Mouse (Mus musculus) lung, embryonic 14.5 days (tissue): ENCODE results near the gene Sap25. TPM values are rescaled to one million over a fixed set of nuclear protein-coding genes. Genes with fewer than 3 reads are reported as not detected.

Source experiments
- ATAC-seq: fragments of 200-750 bp; cut with Nextera tagmentation; 2 replicates; pipeline ENCODE4 v1.8.0; 2017; ENCODE audit warnings: mild to moderate bottlenecking, moderate TSS enrichment, moderate library complexity; ENCODE audit not compliant: insufficient read depth
- DNase-seq: peaks from one replicate; pipeline ENCODE4 v3.0.0-alpha.2; 2015
- H3K27ac ChIP-seq: fragments of 300-500 bp; sonication (generic); 2 replicates; pipeline ENCODE4 v1.5.1; 2014; ENCODE audit warnings: low read depth, mild to moderate bottlenecking, moderate library complexity
- H3K27me3 ChIP-seq: fragments of 300-500 bp; sonication (generic); 2 replicates; pipeline ENCODE4 v1.6.1; 2014; ENCODE audit warnings: low read length, control low read depth; ENCODE audit not compliant: insufficient read depth
- H3K36me3 ChIP-seq: fragments of 300-500 bp; sonication (generic); 2 replicates; pipeline ENCODE4 v1.6.1; 2014; ENCODE audit warnings: control low read depth; ENCODE audit not compliant: insufficient read depth
- H3K4me1 ChIP-seq: fragments of 300-500 bp; sonication (generic); 2 replicates; pipeline ENCODE4 v1.6.1; 2014; ENCODE audit warnings: antibody characterized with exemption, control low read depth; ENCODE audit not compliant: insufficient read depth
- H3K4me2 ChIP-seq: fragments of 300-500 bp; sonication (generic); 2 replicates; pipeline ENCODE4 v1.6.1; 2014; ENCODE audit warnings: mild to moderate bottlenecking
- H3K4me3 ChIP-seq: fragments of 300-500 bp; sonication (generic); 2 replicates; pipeline ENCODE4 v1.5.1; 2014; ENCODE audit warnings: low read depth, low read length
- H3K9ac ChIP-seq: fragments of 300-500 bp; sonication (generic); 2 replicates; pipeline ENCODE4 v1.6.1; 2014
- H3K9me3 ChIP-seq: fragments of 300-500 bp; sonication (generic); 2 replicates; pipeline ENCODE4 v1.6.1; 2016; ENCODE audit warnings: low read depth, low read length, control low read depth
- CTCF ChIP-seq: IDR thresholded peaks from 2 replicates; pipeline ENCODE4 v1.5.1; 2016; ENCODE audit warnings: antibody characterized with exemption, low read depth
- WGBS: fragments of 180-500 bp; shearing (Covaris S2); extraction: QIAGEN DNeasy Blood & Tissue Kit; methylation state at CpG from one replicate; pipeline ENCODE4 v1.1.7; 2014; 5-methylcytosine and 5-hydroxymethylcytosine counted together
- polyA plus RNA-seq: library from polyadenylated mRNA; unstranded; fragments of >200 nt; fragmentation: Nextera tagmentation; extraction: Ambion mirVana; gene quantifications from 2 replicates; pipeline ENCODE4 v1.2.1, GENCODE M21; 2014

Sap25 gene
- polyA plus RNA-seq, 1 experiment from 2014 or later, result 8.1 TPM

DNA sequence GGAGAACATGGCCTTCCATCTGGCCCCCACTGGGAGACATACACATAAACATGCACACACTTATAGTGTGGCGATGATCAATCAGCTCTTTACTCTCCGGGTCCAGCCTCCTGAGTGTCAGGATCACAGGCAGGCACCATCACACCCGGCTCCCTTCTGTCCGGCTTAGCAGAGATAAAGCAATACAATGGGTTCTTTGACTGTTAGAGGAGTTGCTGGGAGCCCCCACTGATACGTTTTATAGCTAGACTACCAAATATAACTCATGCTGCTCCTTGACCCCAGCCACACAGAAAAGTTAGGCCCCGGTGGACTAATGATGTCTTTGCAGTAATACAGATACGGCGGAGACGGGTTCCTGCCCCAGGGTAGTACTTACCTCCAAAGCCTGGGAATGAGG, 21.9 kb downstream of the Sap25 start:
- H3K4me2 ChIP-seq, result no peak overlapping the region
- WGBS, result 75% methylated on average over 9 of the region's 9 CpGs
- no peak for TF ChIP-seq CTCF
- no peaks in the 10 kb centered on the region for H3K9me3 ChIP-seq
- no peak for DNase-seq
- H3K36me3 ChIP-seq, result peaks cover 71% of the 10 kb centered on the region
- no peak overlapping the region for H3K27ac ChIP-seq
- H3K9ac ChIP-seq, result no peak overlapping the region
- ATAC-seq, result no peak
- H3K27me3 ChIP-seq, result no peaks in the 10 kb centered on the region
- no peak overlapping the region for H3K4me3 ChIP-seq
- no peaks in the 10 kb centered on the region for H3K4me1 ChIP-seq

DNA sequence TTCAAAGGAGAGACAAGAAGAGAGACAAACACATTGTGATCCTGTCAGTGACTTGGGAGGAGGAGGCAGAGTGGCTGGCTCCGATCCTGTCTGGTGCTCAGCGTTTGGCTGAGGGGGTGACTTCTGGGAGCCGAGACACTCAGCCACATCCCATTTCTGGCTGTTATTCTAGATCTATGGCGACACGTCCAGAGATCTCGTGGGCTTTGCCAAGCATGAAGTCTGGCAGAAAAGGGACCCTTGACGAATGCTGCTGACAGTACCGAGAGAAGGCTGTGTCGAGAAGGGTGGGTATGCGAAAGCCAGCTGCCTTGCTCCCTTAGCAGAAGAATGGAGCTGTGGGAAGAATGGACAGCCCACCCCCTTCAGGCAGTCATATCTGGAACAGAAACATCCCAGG, 27.8 kb downstream of the Sap25 start:
- no peak for ATAC-seq
- 54% methylated on average over 10 of the region's 10 CpGs for WGBS

DNA sequence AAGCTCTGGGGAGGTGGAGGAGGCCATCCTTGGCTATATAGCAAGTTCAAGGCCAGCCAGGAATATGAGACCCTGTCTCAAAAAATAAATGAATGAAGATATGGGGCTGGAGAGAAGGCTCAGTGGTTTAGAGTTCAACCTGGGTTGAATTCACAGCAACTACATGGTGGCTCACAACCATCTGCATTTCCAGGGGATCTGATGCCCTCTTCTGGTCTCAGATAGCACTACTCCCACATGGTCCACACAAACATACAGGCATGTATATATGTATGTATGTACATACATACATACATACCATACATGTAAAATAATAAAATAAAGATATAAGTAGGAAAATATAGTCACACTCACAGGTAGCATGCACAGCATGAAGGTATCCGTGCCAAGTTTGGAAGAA, 29.1 kb downstream of the Sap25 start:
- DNase-seq (no peak), ATAC-seq (no peak)
- Histone ChIP-seq H3K36me3 (peaks cover 20% of the 10 kb centered on the region), H3K4me1 (peaks cover 9% of the 10 kb centered on the region), H3K27ac (no peak overlapping the region), H3K27me3 (no peaks in the 10 kb centered on the region), H3K4me2 (no peak overlapping the region), H3K4me3 (no peak overlapping the region), H3K9me3 (no peaks in the 10 kb centered on the region), H3K9ac (no peak overlapping the region)
- TF ChIP-seq CTCF, result peak; percentile 47
- 94% methylated on average over 1 of the region's 1 CpGs for WGBS

More for the DNA sequence above, 27.8 kb downstream of the Sap25 start:
- TF ChIP-seq CTCF, result no peak
- Histone ChIP-seq H3K4me3 (no peak overlapping the region), H3K27ac (peak overlapping the region; percentile 38; the same call in 1 of the 2 replicates), H3K4me1 (peaks cover 9% of the 10 kb centered on the region), H3K9ac (no peak overlapping the region; the same call in 1 of the 2 replicates), H3K27me3 (no peaks in the 10 kb centered on the region), H3K36me3 (peaks cover 32% of the 10 kb centered on the region), H3K9me3 (no peaks in the 10 kb centered on the region), H3K4me2 (no peak overlapping the region)
- peak; percentile 45 for DNase-seq

- Histone ChIP-seq H3K27ac (peak overlapping the region; percentile 75), H3K4me3 (no peak overlapping the region), H3K4me2 (peak overlapping the region; percentile 19; the same call in 1 of the 2 replicates), H3K27me3 (no peaks in the 10 kb centered on the region), H3K4me1 (peaks cover 9% of the 10 kb centered on the region), H3K9me3 (no peaks in the 10 kb centered on the region), H3K9ac (peak overlapping the region; percentile 1; the same call in 1 of the 2 replicates), H3K36me3 (peaks cover 9% of the 10 kb centered on the region)
- ATAC-seq (peak; percentile 81), DNase-seq (peak; percentile 67)
- no peak for TF ChIP-seq CTCF
- 8% methylated on average over 9 of the region's 9 CpGs for WGBS
Measured at GRCm38 (mm10) chr5:137671443-137672240, 30.5 kb downstream of the Sap25 start.

DNA sequence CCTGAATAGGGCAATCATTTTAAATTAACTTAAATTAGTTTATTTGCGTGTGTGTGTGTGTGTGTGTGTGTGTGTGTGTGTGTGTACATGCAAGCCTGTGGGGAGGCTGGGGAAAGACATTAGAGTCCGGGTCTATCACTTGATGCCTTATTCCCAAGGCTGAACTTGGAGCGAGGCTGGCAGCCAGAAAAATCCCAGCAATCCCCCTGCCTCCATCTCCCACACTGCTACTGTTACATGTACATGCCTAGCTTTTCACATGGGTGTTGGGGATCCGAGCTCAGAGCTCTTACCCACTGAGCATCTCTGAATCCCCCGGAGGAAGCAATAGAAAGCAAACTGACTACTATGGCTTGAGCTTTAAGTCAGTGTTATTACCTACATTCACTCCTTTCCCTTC, 31.2 kb downstream of the Sap25 start:
- Histone ChIP-seq H3K36me3 (0 out of 2 replicates have a peak, but pooled peaks cover 2% of the 10 kb centered on the region), H3K4me1 (peaks cover 9% of the 10 kb centered on the region), H3K27ac (peak overlapping the region; percentile 75; the same call in 1 of the 2 replicates), H3K4me3 (no peak overlapping the region), H3K9me3 (no peaks in the 10 kb centered on the region), H3K4me2 (no peak overlapping the region), H3K9ac (no peak overlapping the region), H3K27me3 (no peaks in the 10 kb centered on the region)
- ATAC-seq, result no peak
- DNase-seq, result no peak
- TF ChIP-seq CTCF, result no peak
- 76% methylated on average over 5 of the region's 5 CpGs for WGBS

DNA sequence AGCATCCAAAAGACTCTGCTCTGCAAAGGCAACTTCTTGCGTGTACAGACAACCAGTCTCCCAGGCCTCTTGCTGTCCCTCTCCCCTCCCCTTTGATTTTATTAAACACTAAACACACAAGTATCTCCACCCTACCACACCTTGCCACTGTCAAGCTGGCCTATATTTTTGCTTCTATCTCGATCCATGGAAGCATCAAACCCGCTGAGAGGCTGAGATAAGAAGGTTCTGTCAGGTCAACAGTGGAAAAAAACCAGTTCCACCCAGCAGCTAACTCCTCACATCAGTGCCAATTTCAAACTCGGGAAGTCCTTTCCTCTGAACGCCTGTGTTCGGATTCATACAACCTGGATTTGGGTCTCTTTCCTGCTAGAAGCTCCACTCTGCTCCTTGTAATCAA, 31.9 kb downstream of the Sap25 start:
- ATAC-seq, result no peak
- H3K4me2 ChIP-seq, result no peak overlapping the region
- DNase-seq, result no peak
- H3K9me3 ChIP-seq, result no peaks in the 10 kb centered on the region
- H3K4me3 ChIP-seq, result no peak overlapping the region
- no peaks in the 10 kb centered on the region for H3K27me3 ChIP-seq
- 82% methylated on average over 6 of the region's 6 CpGs for WGBS
- H3K27ac ChIP-seq, result no peak overlapping the region
- H3K4me1 ChIP-seq, result peaks cover 9% of the 10 kb centered on the region
- H3K36me3 ChIP-seq, result no peaks in the 10 kb centered on the region
- no peak for TF ChIP-seq CTCF
- H3K9ac ChIP-seq, result no peak overlapping the region

- no peak for ATAC-seq
- 91% methylated on average over 8 of the region's 8 CpGs for whole genome bisulfite sequencing
Measured at GRCm38 (mm10) chr5:137674786-137675185, 33.7 kb downstream of the Sap25 start.

More at GRCm38 (mm10) chr5:137674786-137675185, 33.7 kb downstream of the Sap25 start:
- no peak overlapping the region for H3K4me2 ChIP-seq
- H3K27me3 ChIP-seq, result no peaks in the 10 kb centered on the region
- no peak overlapping the region for H3K4me3 ChIP-seq
- no peak for TF ChIP-seq CTCF
- H3K36me3 ChIP-seq, result no peaks in the 10 kb centered on the region
- H3K9me3 ChIP-seq, result no peaks in the 10 kb centered on the region
- DNase-seq, result no peak
- no peak overlapping the region for H3K27ac ChIP-seq
- no peak overlapping the region for H3K9ac ChIP-seq
- H3K4me1 ChIP-seq, result peaks cover 9% of the 10 kb centered on the region
